In genomic region chr14:49447669-49448068, GRCm38 (mm10) we compare ENCODE assay signal across 19 mouse cellular contexts.
DNase-seq lines count a peak whose midpoint lies in the region; ATAC-seq lines count a peak whose summit lies in the region.
"Had no signal": no experiment of that assay in that cellular context is flagged by ENCODE, and none has a peak within 500 bp of the region (broad histone marks: within the 10 kb centered on the region; RNA-seq: fewer than 3 reads in every experiment).

No protein-coding gene starts in this region.

- H3K36me3 ChIP-seq in forebrain, embryonic 13.5 days (ENCODE audit: poor library complexity, severe bottlenecking): no peaks in the 10 kb centered on the region
- H3K36me3 ChIP-seq in forebrain, embryonic 12.5 days (replicated peaks): no peaks in the 10 kb centered on the region
- no peaks in the 10 kb centered on the region for H3K36me3 ChIP-seq in neural tube, embryonic 13.5 days
- H3K36me3 ChIP-seq: embryonic facial prominence, embryonic 13.5 days; heart, embryonic 12.5 days; lung, embryonic 15.5 days had no signal

- no peak for DNase-seq in neural tube, embryonic 10.5 days (ENCODE audit: extremely low spot score, low spot score)
- DNase-seq in lung, postnatal 25 days (ENCODE audit: low spot score): peak; percentile 21
- no peak for DNase-seq in layer of hippocampus, postnatal 10 days (ENCODE audit: low spot score in 2 of 2)
- no peak for DNase-seq in kidney, postnatal 10 days
- DNase-seq in left cerebral cortex, adult 9 months (ENCODE audit: low spot score in 2 of 2): no peak
- DNase-seq: cerebellum, adult 18-20 months; gastrocnemius, postnatal 25 days; heart, postnatal 36 days; kidney, adult 11 months; kidney, postnatal 4 days; thymus, postnatal 14 days had no signal

- no peak overlapping the region for H3K4me3 ChIP-seq in forebrain, embryonic 13.5 days
- no peak overlapping the region for H3K4me3 ChIP-seq in forebrain, embryonic 12.5 days (replicated peaks)
- no peak overlapping the region for H3K4me3 ChIP-seq in neural tube, embryonic 13.5 days
- H3K4me3 ChIP-seq: embryonic facial prominence, embryonic 13.5 days; heart, embryonic 12.5 days; lung, embryonic 15.5 days had no signal

- H3K27me3 ChIP-seq in forebrain, embryonic 13.5 days: no peaks in the 10 kb centered on the region
- H3K27me3 ChIP-seq in forebrain, embryonic 12.5 days: no peaks in the 10 kb centered on the region
- no peaks in the 10 kb centered on the region for H3K27me3 ChIP-seq in neural tube, embryonic 13.5 days
- H3K27me3 ChIP-seq: CH12.LX; embryonic facial prominence, embryonic 13.5 days; heart, embryonic 12.5 days; lung, embryonic 15.5 days had no signal

- H3K4me2 ChIP-seq in forebrain, embryonic 13.5 days: no peak overlapping the region
- H3K4me2 ChIP-seq in forebrain, embryonic 12.5 days: no peak overlapping the region
- peak overlapping the region; percentile 4; the same call in 1 of the 2 replicates for H3K4me2 ChIP-seq in neural tube, embryonic 13.5 days
- H3K4me2 ChIP-seq: embryonic facial prominence, embryonic 13.5 days; heart, embryonic 12.5 days; lung, embryonic 15.5 days had no signal

- H3K9ac ChIP-seq in forebrain, embryonic 13.5 days: no peak overlapping the region
- H3K9ac ChIP-seq in forebrain, embryonic 12.5 days: no peak overlapping the region
- no peak overlapping the region for H3K9ac ChIP-seq in neural tube, embryonic 13.5 days
- H3K9ac ChIP-seq: embryonic facial prominence, embryonic 13.5 days; heart, embryonic 12.5 days; lung, embryonic 15.5 days had no signal

- WGBS in forebrain, embryonic 13.5 days: 7% methylated on average over 7 of the region's 7 CpGs
- WGBS in forebrain, embryonic 12.5 days: 15% methylated on average over 7 of the region's 7 CpGs
- 14% methylated on average over 7 of the region's 7 CpGs for WGBS in neural tube, embryonic 13.5 days

- H3K27ac ChIP-seq in forebrain, embryonic 13.5 days: no peak overlapping the region
- H3K27ac ChIP-seq in forebrain, embryonic 12.5 days: no peak overlapping the region
- H3K27ac ChIP-seq in neural tube, embryonic 13.5 days (replicated peaks): peak overlapping the region; percentile 38; the same call in 1 of the 2 replicates
- H3K27ac ChIP-seq: embryonic facial prominence, embryonic 13.5 days; lung, embryonic 15.5 days had no signal

- H3K4me1 ChIP-seq in forebrain, embryonic 13.5 days: peaks cover 4% of the 10 kb centered on the region; the same call in 1 of the 2 replicates
- peaks cover 7% of the 10 kb centered on the region for H3K4me1 ChIP-seq in forebrain, embryonic 12.5 days
- H3K4me1 ChIP-seq in neural tube, embryonic 13.5 days (replicated peaks): peaks cover 6% of the 10 kb centered on the region; the same call in 1 of the 2 replicates
- H3K4me1 ChIP-seq: embryonic facial prominence, embryonic 13.5 days; heart, embryonic 12.5 days; lung, embryonic 15.5 days had no signal

- peak; percentile 75; the same call in 1 of the 2 replicates for ATAC-seq in forebrain, embryonic 13.5 days
- no peak for ATAC-seq in forebrain, embryonic 12.5 days (ENCODE audit: low FRiP score)
- ATAC-seq in neural tube, embryonic 13.5 days (ENCODE audit: low read depth): peak; percentile 82
- ATAC-seq: Patski had no signal

- H3K9me3 ChIP-seq in forebrain, embryonic 13.5 days (replicated peaks): no peaks in the 10 kb centered on the region
- H3K9me3 ChIP-seq in forebrain, embryonic 12.5 days: no peaks in the 10 kb centered on the region
- 0 out of 2 replicates have a peak, but pooled peaks cover 5% of the 10 kb centered on the region for H3K9me3 ChIP-seq in neural tube, embryonic 13.5 days
- H3K9me3 ChIP-seq: embryonic facial prominence, embryonic 13.5 days; heart, embryonic 12.5 days; lung, embryonic 15.5 days had no signal
